Mouse (Mus musculus) T-cell, adult 66 days (primary cell): ENCODE measurements around the gene Cttn. TPM values are rescaled to one million over a fixed set of nuclear protein-coding genes. Genes with fewer than 3 reads are reported as not detected.

Experiments
- total RNA-seq, 2 experiments: library from RNA; stranded (reverse); gene quantifications; 3 replicates in 1 of 2; 4 replicates in 1 of 2; pipeline ENCODE4 v1.2.4; 2023

Cttn gene
- 1 to 10 TPM in 1 of 2 experiments, under 1 TPM in 1; 0.89 to 1.9 TPM for total RNA-seq

GRCm38 (mm10) chr7:144470545-144471059 is at the start of gene Cttn:
Gene Cttn (minus strand): TSS chr7:144471009.

Other genes starting within 250 kb of the Cttn start
- gene Ppfia1, start 82.7 kb upstream of the Cttn start, total RNA-seq = 10 to 100 TPM; 89.8 to 94.3 TPM
- 1 to 10 TPM; 6.9 to 7.6 TPM for gene Fadd, start 111.5 kb upstream of the Cttn start, total RNA-seq